Mouse (Mus musculus) midbrain, embryonic 10.5 days (tissue): ENCODE measurements around the gene Azin2. TPM values are rescaled to one million over a fixed set of nuclear protein-coding genes. Genes with fewer than 3 reads are reported as not detected.

ENCODE experiments used
- DNase-seq: peaks from one replicate; pipeline ENCODE4 v3.0.0-alpha.2; 2017; ENCODE audit warnings: low spot score
- H3K27ac ChIP-seq: fragments of 300-500 bp; sonication (generic); replicated peaks from 2 replicates; pipeline ENCODE4 v1.5.1; 2016; ENCODE audit warnings: mild to moderate bottlenecking
- H3K27me3 ChIP-seq: fragments of 300-500 bp; sonication (generic); 2 replicates; pipeline ENCODE4 v1.6.1; 2016; ENCODE audit warnings: low read depth, mild to moderate bottlenecking; ENCODE audit not compliant: poor library complexity, severe bottlenecking
- H3K36me3 ChIP-seq: fragments of 300-500 bp; sonication (generic); 2 replicates; pipeline ENCODE4 v1.6.1; 2016; ENCODE audit warnings: mild to moderate bottlenecking, moderate library complexity
- H3K4me1 ChIP-seq: fragments of 300-500 bp; sonication (generic); 2 replicates; pipeline ENCODE4 v1.6.1; 2016
- H3K4me3 ChIP-seq: fragments of 300-500 bp; sonication (generic); 2 replicates; pipeline ENCODE4 v1.5.1; 2016; ENCODE audit warnings: mild to moderate bottlenecking, moderate library complexity
- H3K9me3 ChIP-seq: fragments of 300-500 bp; sonication (generic); replicated peaks from 2 replicates; pipeline ENCODE4 v1.6.1; 2016; ENCODE audit warnings: mild to moderate bottlenecking
- WGBS: fragments of 180-500 bp; shearing (Covaris S2); methylation state at CpG from one replicate; pipeline ENCODE4 v1.1.7; 2016; 5-methylcytosine and 5-hydroxymethylcytosine counted together
- polyA plus RNA-seq: library from polyadenylated mRNA; unstranded; fragments of >200 nt; fragmentation: Nextera tagmentation; extraction: Ambion mirVana; gene quantifications from 2 replicates; pipeline ENCODE4 v1.2.1, GENCODE M21; 2016

Azin2 gene
- polyA plus RNA-seq, 1 experiment from 2014 or later, result 11.1 TPM

- Histone ChIP-seq H3K4me1 (no peaks in the 10 kb centered on the region), H3K9me3 (no peaks in the 10 kb centered on the region), H3K27me3 (peaks cover 11% of the 10 kb centered on the region; the same call in 1 of the 2 replicates), H3K27ac (no peak overlapping the region), H3K36me3 (no peaks in the 10 kb centered on the region), H3K4me3 (no peak overlapping the region)
- WGBS, result 83% methylated on average over 3 of the region's 3 CpGs
- no peak for DNase-seq
Observed at GRCm38 (mm10) chr4:128917119-128917518, 45.1 kb downstream of the Azin2 start.

- peak; percentile 47 for DNase-seq
- Histone ChIP-seq H3K4me1 (peaks cover 3% of the 10 kb centered on the region; the same call in 1 of the 2 replicates), H3K27ac (no peak overlapping the region), H3K9me3 (no peaks in the 10 kb centered on the region), H3K36me3 (0 out of 2 replicates have a peak, but pooled peaks cover 11% of the 10 kb centered on the region), H3K27me3 (no peaks in the 10 kb centered on the region; the same call in 1 of the 2 replicates), H3K4me3 (no peak overlapping the region)
- 21% methylated on average over 4 of the region's 4 CpGs for WGBS
Observed at GRCm38 (mm10) chr4:128913794-128914193, 48.4 kb downstream of the Azin2 start.

- Histone ChIP-seq H3K27ac (no peak overlapping the region), H3K9me3 (no peaks in the 10 kb centered on the region), H3K36me3 (0 out of 2 replicates have a peak, but pooled peaks cover 11% of the 10 kb centered on the region), H3K4me3 (no peak overlapping the region), H3K27me3 (peaks cover 2% of the 10 kb centered on the region; the same call in 1 of the 2 replicates), H3K4me1 (peaks cover 6% of the 10 kb centered on the region)
- no peak for DNase-seq
- 91% methylated on average over 10 of the region's 10 CpGs for WGBS
Observed at GRCm38 (mm10) chr4:128912085-128912484, 50.2 kb downstream of the Azin2 start.

GRCm38 (mm10) chr4:128910276-128911063, 51.8 kb downstream of the Azin2 start:
- Histone ChIP-seq H3K4me1 (peaks cover 20% of the 10 kb centered on the region), H3K4me3 (no peak overlapping the region), H3K36me3 (0 out of 2 replicates have a peak, but pooled peaks cover 11% of the 10 kb centered on the region), H3K27me3 (peaks cover 7% of the 10 kb centered on the region; the same call in 1 of the 2 replicates), H3K27ac (no peak overlapping the region), H3K9me3 (no peaks in the 10 kb centered on the region)
- WGBS, result 83% methylated on average over 8 of the region's 8 CpGs
- DNase-seq, result no peak

GRCm38 (mm10) chr4:128909378-128909831, 52.8 kb downstream of the Azin2 start:
- Histone ChIP-seq H3K36me3 (0 out of 2 replicates have a peak, but pooled peaks cover 11% of the 10 kb centered on the region), H3K4me3 (no peak overlapping the region), H3K27ac (no peak overlapping the region), H3K9me3 (no peaks in the 10 kb centered on the region), H3K4me1 (peaks cover 31% of the 10 kb centered on the region), H3K27me3 (peaks cover 7% of the 10 kb centered on the region; the same call in 1 of the 2 replicates)
- DNase-seq, result no peak
- 90% methylated on average over 14 of the region's 14 CpGs for WGBS

GRCm38 (mm10) chr4:128908586-128909377, 53.5 kb downstream of the Azin2 start:
- 65% methylated on average over 24 of the region's 24 CpGs for WGBS
- Histone ChIP-seq H3K4me3 (no peak overlapping the region), H3K27me3 (peaks cover 7% of the 10 kb centered on the region; the same call in 1 of the 2 replicates), H3K27ac (no peak overlapping the region), H3K4me1 (peaks cover 37% of the 10 kb centered on the region), H3K9me3 (no peaks in the 10 kb centered on the region), H3K36me3 (0 out of 2 replicates have a peak, but pooled peaks cover 11% of the 10 kb centered on the region)
- peak; percentile 62 for DNase-seq

- Histone ChIP-seq H3K27me3 (peaks cover 7% of the 10 kb centered on the region; the same call in 1 of the 2 replicates), H3K27ac (no peak overlapping the region; the same call in 1 of the 2 replicates), H3K36me3 (peaks cover 21% of the 10 kb centered on the region), H3K4me3 (no peak overlapping the region), H3K9me3 (no peaks in the 10 kb centered on the region), H3K4me1 (peaks cover 40% of the 10 kb centered on the region)
- WGBS, result 76% methylated on average over 12 of the region's 12 CpGs
- no peak for DNase-seq
Observed at GRCm38 (mm10) chr4:128907238-128907968, 54.8 kb downstream of the Azin2 start.

- H3K36me3 ChIP-seq, result peaks cover 24% of the 10 kb centered on the region
- no peaks in the 10 kb centered on the region for H3K9me3 ChIP-seq
- no peak overlapping the region for H3K4me3 ChIP-seq
Observed at GRCm38 (mm10) chr4:128906757-128907156, 55.5 kb downstream of the Azin2 start.

GRCm38 (mm10) chr4:128905251-128905650, 57.0 kb downstream of the Azin2 start:
- Histone ChIP-seq H3K4me1 (peaks cover 44% of the 10 kb centered on the region), H3K36me3 (peaks cover 27% of the 10 kb centered on the region), H3K27me3 (peaks cover 7% of the 10 kb centered on the region; the same call in 1 of the 2 replicates), H3K9me3 (no peaks in the 10 kb centered on the region), H3K4me3 (no peak overlapping the region), H3K27ac (peak overlapping the region; percentile 69)
- DNase-seq, result no peak
- WGBS, result 23% methylated on average over 8 of the region's 8 CpGs

More at GRCm38 (mm10) chr4:128906757-128907156, 55.5 kb downstream of the Azin2 start:
- Histone ChIP-seq H3K27me3 (peaks cover 7% of the 10 kb centered on the region; the same call in 1 of the 2 replicates), H3K27ac (no peak overlapping the region; the same call in 1 of the 2 replicates), H3K4me1 (peaks cover 40% of the 10 kb centered on the region)
- no peak for DNase-seq
- WGBS, result 54% methylated on average over 8 of the region's 8 CpGs

- H3K27ac ChIP-seq, result peak overlapping the region; percentile 69
Observed at GRCm38 (mm10) chr4:128904035-128904800, 58.0 kb downstream of the Azin2 start.

GRCm38 (mm10) chr4:128902390-128902789, 59.9 kb downstream of the Azin2 start:
- Histone ChIP-seq H3K9me3 (no peaks in the 10 kb centered on the region), H3K27ac (no peak overlapping the region), H3K36me3 (peaks cover 20% of the 10 kb centered on the region), H3K4me1 (peaks cover 69% of the 10 kb centered on the region), H3K4me3 (no peak overlapping the region), H3K27me3 (peaks cover 7% of the 10 kb centered on the region; the same call in 1 of the 2 replicates)
- 90% methylated on average over 8 of the region's 8 CpGs for WGBS
- no peak for DNase-seq

More at GRCm38 (mm10) chr4:128904035-128904800, 58.0 kb downstream of the Azin2 start:
- Histone ChIP-seq H3K27me3 (peaks cover 7% of the 10 kb centered on the region; the same call in 1 of the 2 replicates), H3K36me3 (peaks cover 20% of the 10 kb centered on the region), H3K9me3 (no peaks in the 10 kb centered on the region), H3K4me3 (no peak overlapping the region), H3K4me1 (peaks cover 51% of the 10 kb centered on the region)
- peak; percentile 36 for DNase-seq
- 47% methylated on average over 8 of the region's 8 CpGs for WGBS
